Mouse (Mus musculus) myocyte (in vitro differentiated cells): ENCODE measurements around the gene 1700057G04Rik.

Experiments
- CEBPB ChIP-seq: IDR thresholded peaks from 2 replicates; pipeline ENCODE4 v1.6.1; 2011; ENCODE audit warnings: mild to moderate bottlenecking, moderate library complexity; ENCODE audit not compliant: poor library complexity, insufficient read depth, severe bottlenecking
- E2F4 ChIP-seq: IDR thresholded peaks from one replicate; pipeline ENCODE4 v1.6.1; 2011; ENCODE audit warnings: mild to moderate bottlenecking, control low read depth, moderate library complexity; ENCODE audit not compliant: insufficient read depth
- MAX ChIP-seq: IDR thresholded peaks from one replicate; pipeline ENCODE4 v1.6.1; 2011; ENCODE audit warnings: low read depth, mild to moderate bottlenecking, control low read depth
- MYOD1 ChIP-seq, 3 experiments: IDR thresholded peaks; one replicate each; pipeline ENCODE4 v1.6.1; 2011; ENCODE audit warnings: control low read depth in 2 of 3, low read depth in 2 of 3, mild to moderate bottlenecking in 2 of 3, moderate library complexity in 1 of 3; ENCODE audit not compliant: insufficient read length in 2 of 3, control insufficient read depth in 1 of 3
- MYOG ChIP-seq, 3 experiments: IDR thresholded peaks; one replicate each; pipeline ENCODE4 v1.6.1; 2011; ENCODE audit warnings: control low read depth in 2 of 3, low read depth in 2 of 3, mild to moderate bottlenecking in 2 of 3; ENCODE audit not compliant: insufficient read length in 2 of 3, control insufficient read depth in 1 of 3, insufficient read depth in 1 of 3
- POLR2A ChIP-seq: IDR thresholded peaks from one replicate; pipeline ENCODE4 v1.6.1; 2011; ENCODE audit warnings: low read depth, mild to moderate bottlenecking, control low read depth, moderate library complexity; ENCODE audit not compliant: insufficient read length
- POLR2AphosphoS2 ChIP-seq: IDR thresholded peaks from one replicate; pipeline ENCODE4 v1.6.1; 2011; ENCODE audit warnings: low read depth, control low read depth; ENCODE audit not compliant: insufficient read length
- REST ChIP-seq: IDR thresholded peaks from one replicate; pipeline ENCODE4 v1.6.1; 2011; ENCODE audit warnings: mild to moderate bottlenecking, control low read depth, moderate library complexity; ENCODE audit not compliant: insufficient read depth, insufficient read length
- TCF12 ChIP-seq: IDR thresholded peaks from one replicate; pipeline ENCODE4 v1.6.1; 2011; ENCODE audit warnings: mild to moderate bottlenecking, control low read depth; ENCODE audit not compliant: poor library complexity, insufficient read depth, severe bottlenecking
- USF1 ChIP-seq: IDR thresholded peaks from one replicate; pipeline ENCODE4 v1.6.1; 2011; ENCODE audit warnings: low read depth, mild to moderate bottlenecking, control low read depth, moderate library complexity

DNA sequence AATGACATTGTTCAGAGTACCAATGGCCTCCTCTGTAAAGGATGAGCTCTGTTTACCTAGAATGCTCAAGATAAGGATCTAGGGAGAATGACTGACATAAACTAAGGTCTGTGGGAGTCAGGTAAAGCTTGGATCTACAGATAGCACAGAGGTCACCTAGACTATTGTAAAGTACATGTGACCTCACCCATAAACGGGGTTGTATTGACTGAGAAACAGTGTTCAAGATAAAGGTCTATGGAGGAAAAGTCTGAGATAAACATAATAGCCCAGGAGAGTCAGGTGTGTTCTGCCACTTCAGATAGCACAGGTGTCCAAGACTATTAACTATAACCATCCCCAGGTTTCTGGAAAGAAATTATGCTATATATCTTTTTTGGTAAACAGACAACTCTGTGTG, 29.8 kb downstream of the 1700057G04Rik start:
- TF ChIP-seq CEBPB: no peak
- no peak for TF ChIP-seq POLR2A
- no peak for TF ChIP-seq MYOG (IDR thresholded peaks at IDR 0.05; ENCODE audit: control insufficient read depth in 1 of 3, insufficient read depth in 1 of 3, insufficient read length in 2 of 3, low read depth in 2 of 3)
- no peak for TF ChIP-seq POLR2AphosphoS2
- TF ChIP-seq MAX: no peak
- TF ChIP-seq E2F4: no peak
- no peak for TF ChIP-seq USF1
- no peak for TF ChIP-seq MYOD1 (IDR thresholded peaks at IDR 0.05; ENCODE audit: control insufficient read depth in 1 of 3, insufficient read length in 2 of 3, low read depth in 2 of 3)
- no peak for TF ChIP-seq REST
- TF ChIP-seq TCF12: no peak
